Mouse (Mus musculus) inflammation-experienced regulatory T-cells, adult 6 months (primary cell): ENCODE data around the gene Gins2. TPM values are rescaled to one million over a fixed set of nuclear protein-coding genes. Genes with fewer than 3 reads are reported as not detected.

Experiments used
- ATAC-seq: one replicate; pipeline ENCODE4 v1.8.0; 2017
- polyA plus RNA-seq, 3 experiments: library from polyadenylated mRNA; unstranded; fragments of 100-300 nt; shearing (Covaris generic); gene quantifications; one replicate each; pipeline ENCODE4 v1.2.1; 2017

The Gins2 gene
- polyA plus RNA-seq: 10 to 100 TPM in 2 of 3 experiments, 1 to 10 TPM in 1; 9.6 to 54.3 (median 13.6) TPM

GRCm38 (mm10) chr8:120588908-120589771 lies at the start of gene Gins2:
Gins2 (minus strand) TSS chr8:120589304.
- peak; percentile 95 for ATAC-seq

- peak; percentile 82 for ATAC-seq
Measured at GRCm38 (mm10) chr8:120634329-120634839, 45.3 kb upstream of the Gins2 start.

- no peak for ATAC-seq
Measured at GRCm38 (mm10) chr8:120633665-120634271, 44.7 kb upstream of the Gins2 start.

GRCm38 (mm10) chr8:120632969-120633664 lies 44.0 kb upstream of the Gins2 start:
- ATAC-seq: no peak

GRCm38 (mm10) chr8:120631441-120632375 lies 42.6 kb upstream of the Gins2 start:
- no peak for ATAC-seq

- ATAC-seq: no peak
Measured at GRCm38 (mm10) chr8:120630848-120631247, 41.7 kb upstream of the Gins2 start.

GRCm38 (mm10) chr8:120630031-120630430 lies 40.9 kb upstream of the Gins2 start:
- ATAC-seq: no peak

- ATAC-seq: no peak
Measured at GRCm38 (mm10) chr8:120627298-120627697, 38.2 kb upstream of the Gins2 start.

- ATAC-seq: no peak
Measured at GRCm38 (mm10) chr8:120626461-120626860, 37.4 kb upstream of the Gins2 start.

GRCm38 (mm10) chr8:120623608-120624007 lies 34.5 kb upstream of the Gins2 start:
- ATAC-seq: no peak

- ATAC-seq: no peak
Measured at GRCm38 (mm10) chr8:120622161-120622560, 33.1 kb upstream of the Gins2 start.

- no peak for ATAC-seq
Measured at GRCm38 (mm10) chr8:120620441-120620840, 31.3 kb upstream of the Gins2 start.

GRCm38 (mm10) chr8:120619235-120620180 lies 30.4 kb upstream of the Gins2 start:
- ATAC-seq: no peak

GRCm38 (mm10) chr8:120618110-120618509 lies 29.0 kb upstream of the Gins2 start:
- peak; percentile 67 for ATAC-seq

GRCm38 (mm10) chr8:120616663-120617626 lies 27.8 kb upstream of the Gins2 start:
- ATAC-seq: no peak

- no peak for ATAC-seq
Measured at GRCm38 (mm10) chr8:120614491-120614890, 25.4 kb upstream of the Gins2 start.

GRCm38 (mm10) chr8:120610824-120611223 lies 21.7 kb upstream of the Gins2 start:
- ATAC-seq: no peak

GRCm38 (mm10) chr8:120607885-120608284 lies 18.8 kb upstream of the Gins2 start:
- peak; percentile 67 for ATAC-seq

- ATAC-seq: no peak
Measured at GRCm38 (mm10) chr8:120607460-120607859, 18.4 kb upstream of the Gins2 start.
